Mouse (Mus musculus): ENCODE measurements around the gene Olfr523. TPM values are rescaled to one million over a fixed set of nuclear protein-coding genes. Genes with fewer than 3 reads are reported as not detected.

Gene Olfr523
- polyA plus RNA-seq (2015; fragmentation: Nextera tagmentation; extraction: Ambion mirVana) = not detected in 2 replicates

GRCm38 (mm10) chr7:140172936-140173335 lies at the start of gene Olfr523:
TSS of gene Olfr523 (plus strand) at chr7:140173217.

GRCm38 (mm10) chr7:140137135-140138020 lies 35.6 kb upstream of the Olfr523 start, which contains the start of gene Mtg1:
TSS of gene Mtg1 (plus strand) at chr7:140137564.

GRCm38 (mm10) chr7:140154218-140154927 lies 18.6 kb upstream of the Olfr523 start, which contains the start of gene Sprn:
TSS of gene Sprn (minus strand) at chr7:140154877.

GRCm38 (mm10) chr7:140164664-140165063 lies 8.4 kb upstream of the Olfr523 start, which contains the start of gene Olfr522:
TSS of gene Olfr522 (minus strand) at chr7:140164764.

GRCm38 (mm10) chr7:140205864-140206263 lies 32.8 kb downstream of the Olfr523 start, which contains the start of gene Olfr524:
TSS of gene Olfr524 (minus strand) at chr7:140205964.

GRCm38 (mm10) chr7:140217967-140218366 lies 45.0 kb downstream of the Olfr523 start, which contains the start of gene Cd163l1:
TSS of gene Cd163l1 (plus strand) at chr7:140218267.

Other genes with a start within 250 kb of the Olfr523 start
- not detected in 2 replicates for gene Utf1, start 229.4 kb upstream of the Olfr523 start, polyA plus RNA-seq (2015; fragmentation: Nextera tagmentation; extraction: Ambion mirVana)
- 0.57 and 0.61 TPM in 2 replicates for gene 6430531B16Rik, start 194.5 kb upstream of the Olfr523 start, polyA plus RNA-seq (2015; fragmentation: Nextera tagmentation; extraction: Ambion mirVana)
- gene Adam8, start 180.7 kb upstream of the Olfr523 start, polyA plus RNA-seq (2015; fragmentation: Nextera tagmentation; extraction: Ambion mirVana) = 8.6 and 11.5 TPM in 2 replicates
- gene Zfp511, start 136.8 kb upstream of the Olfr523 start, polyA plus RNA-seq (2015; fragmentation: Nextera tagmentation; extraction: Ambion mirVana) = 21.9 and 22.6 TPM in 2 replicates
- gene Tubgcp2, start 136.5 kb upstream of the Olfr523 start, polyA plus RNA-seq (2015; fragmentation: Nextera tagmentation; extraction: Ambion mirVana) = 28.0 TPM in 2 replicates
- not detected in 2 replicates for gene Msx3, start 124.1 kb upstream of the Olfr523 start, polyA plus RNA-seq (2015; fragmentation: Nextera tagmentation; extraction: Ambion mirVana)
- 0.23 and 0.30 TPM in 2 replicates for gene Caly, start 90.7 kb upstream of the Olfr523 start, polyA plus RNA-seq (2015; fragmentation: Nextera tagmentation; extraction: Ambion mirVana)
- gene Prap1, start 79.8 kb upstream of the Olfr523 start, polyA plus RNA-seq (2015; fragmentation: Nextera tagmentation; extraction: Ambion mirVana) = not detected in 2 replicates
- 9.7 and 10.0 TPM in 2 replicates for gene Fuom, start 70.8 kb upstream of the Olfr523 start, polyA plus RNA-seq (2015; fragmentation: Nextera tagmentation; extraction: Ambion mirVana)
- gene Paox, start 57.4 kb upstream of the Olfr523 start, polyA plus RNA-seq (2015; fragmentation: Nextera tagmentation; extraction: Ambion mirVana) = 14.4 and 15.9 TPM in 2 replicates
- gene Echs1, start 56.7 kb upstream of the Olfr523 start, polyA plus RNA-seq (2015; fragmentation: Nextera tagmentation; extraction: Ambion mirVana) = 45.9 and 53.3 TPM in 2 replicates
- gene Mtg1, start 35.7 kb upstream of the Olfr523 start, polyA plus RNA-seq (2015; fragmentation: Nextera tagmentation; extraction: Ambion mirVana) = 16.9 and 18.4 TPM in 2 replicates
- 0.04 TPM in 1 of 2 replicates, not detected in the other for gene Sprn, start 18.3 kb upstream of the Olfr523 start, polyA plus RNA-seq (2015; fragmentation: Nextera tagmentation; extraction: Ambion mirVana)
- gene Olfr522, start 8.5 kb upstream of the Olfr523 start, polyA plus RNA-seq (2015; fragmentation: Nextera tagmentation; extraction: Ambion mirVana) = not detected in 2 replicates
- gene Olfr524, start 32.7 kb downstream of the Olfr523 start, polyA plus RNA-seq (2015; fragmentation: Nextera tagmentation; extraction: Ambion mirVana) = not detected in 2 replicates
- 0.65 and 1.1 TPM in 2 replicates for gene Cd163l1, start 45.0 kb downstream of the Olfr523 start, polyA plus RNA-seq (2015; fragmentation: Nextera tagmentation; extraction: Ambion mirVana)
- 0.04 and 0.07 TPM in 2 replicates for gene 5830411N06Rik, start 74.1 kb downstream of the Olfr523 start, polyA plus RNA-seq (2015; fragmentation: Nextera tagmentation; extraction: Ambion mirVana)
- not detected in 2 replicates for gene Olfr525, start 147.6 kb downstream of the Olfr523 start, polyA plus RNA-seq (2015; fragmentation: Nextera tagmentation; extraction: Ambion mirVana)
- gene Olfr527, start 160.8 kb downstream of the Olfr523 start, polyA plus RNA-seq (2015; fragmentation: Nextera tagmentation; extraction: Ambion mirVana) = not detected in 2 replicates
- gene Olfr60, start 188.5 kb downstream of the Olfr523 start, polyA plus RNA-seq (2015; fragmentation: Nextera tagmentation; extraction: Ambion mirVana) = not detected in 2 replicates
- gene Olfr530, start 203.1 kb downstream of the Olfr523 start, polyA plus RNA-seq (2015; fragmentation: Nextera tagmentation; extraction: Ambion mirVana) = 0.06 TPM in 1 of 2 replicates, not detected in the other
- not detected in 2 replicates for gene Olfr531, start 229.7 kb downstream of the Olfr523 start, polyA plus RNA-seq (2015; fragmentation: Nextera tagmentation; extraction: Ambion mirVana)
- gene Olfr532, start 248.4 kb downstream of the Olfr523 start, polyA plus RNA-seq (2015; fragmentation: Nextera tagmentation; extraction: Ambion mirVana) = not detected in 2 replicates

All from spleen, postnatal 0 days (tissue).